Mouse (Mus musculus) cerebellum, adult 2 months (tissue): Measurements from ENCODE around the gene Vps26a.

ENCODE experiments used
- CTCF ChIP-seq: fragments of 200-500 bp; IDR thresholded peaks from 2 replicates; pipeline ENCODE4 v1.5.1; 2011; ENCODE audit warnings: low read depth, mild to moderate bottlenecking, control low read depth, low read length, moderate library complexity, borderline replicate concordance; ENCODE audit not compliant: insufficient read depth
- POLR2A ChIP-seq: fragments of 200-500 bp; IDR thresholded peaks from 2 replicates; pipeline ENCODE4 v1.6.1; 2011; ENCODE audit warnings: low read length, control low read depth, borderline replicate concordance; ENCODE audit not compliant: insufficient read depth

- no peak for TF ChIP-seq POLR2A
- no peak for TF ChIP-seq CTCF
Observed at GRCm38 (mm10) chr10:62411431-62412410, 74.9 kb downstream of the Vps26a start.
